Mouse (Mus musculus) limb, embryonic 12.5 days (tissue): ENCODE measurements around the gene Cdk14. TPM values are rescaled to one million over a fixed set of nuclear protein-coding genes. Genes with fewer than 3 reads are reported as not detected.

ENCODE experiments used
- ATAC-seq: fragments of 200-750 bp; cut with Nextera tagmentation; 2 replicates; pipeline ENCODE4 v1.8.0; 2017; ENCODE audit warnings: low read depth, moderate TSS enrichment; ENCODE audit not compliant: insufficient number of reproducible peaks, insufficient read depth, low FRiP score, low TSS enrichment
- H3K27ac ChIP-seq: fragments of 300-500 bp; sonication (generic); 2 replicates; pipeline ENCODE4 v1.5.1; 2016; ENCODE audit warnings: mild to moderate bottlenecking, moderate library complexity
- H3K27me3 ChIP-seq: fragments of 300-500 bp; sonication (generic); 2 replicates; pipeline ENCODE4 v1.6.1; 2016; ENCODE audit warnings: mild to moderate bottlenecking, moderate library complexity
- H3K36me3 ChIP-seq: fragments of 300-500 bp; sonication (generic); 2 replicates; pipeline ENCODE4 v1.6.1; 2016; ENCODE audit warnings: mild to moderate bottlenecking, moderate library complexity
- H3K4me1 ChIP-seq: fragments of 300-500 bp; sonication (generic); replicated peaks from 2 replicates; pipeline ENCODE4 v1.6.1; 2016
- H3K4me2 ChIP-seq: fragments of 300-500 bp; sonication (generic); 2 replicates; pipeline ENCODE4 v1.6.1; 2016; ENCODE audit warnings: mild to moderate bottlenecking, moderate library complexity
- H3K4me3 ChIP-seq: fragments of 300-500 bp; sonication (generic); replicated peaks from 2 replicates; pipeline ENCODE4 v1.5.1; 2016; ENCODE audit warnings: mild to moderate bottlenecking
- H3K9ac ChIP-seq: fragments of 300-500 bp; sonication (generic); replicated peaks from 2 replicates; pipeline ENCODE4 v1.6.1; 2016; ENCODE audit warnings: mild to moderate bottlenecking, moderate library complexity
- H3K9me3 ChIP-seq: fragments of 300-500 bp; sonication (generic); 2 replicates; pipeline ENCODE4 v1.6.1; 2016; ENCODE audit warnings: mild to moderate bottlenecking, moderate library complexity
- WGBS: fragments of 180-500 bp; shearing (Covaris S2); methylation state at CpG from one replicate; pipeline ENCODE4 v1.1.7; 2016; 5-methylcytosine and 5-hydroxymethylcytosine counted together
- polyA plus RNA-seq: library from polyadenylated mRNA; unstranded; fragments of >200 nt; fragmentation: Nextera tagmentation; extraction: Ambion mirVana; gene quantifications from 2 replicates; pipeline ENCODE4 v1.2.1, GENCODE M21; 2016

The Cdk14 gene
- polyA plus RNA-seq, 1 experiment from 2014 or later: 27.6 TPM

GRCm38 (mm10) chr5:4973408-4973807 lies 446.7 kb downstream of the Cdk14 start:
- 90% methylated on average over 1 of the region's 1 CpGs for WGBS
- Histone ChIP-seq H3K9me3 (no peaks in the 10 kb centered on the region), H3K4me2 (no peak overlapping the region), H3K27ac (no peak overlapping the region), H3K9ac (no peak overlapping the region), H3K27me3 (no peaks in the 10 kb centered on the region), H3K4me3 (no peak overlapping the region), H3K4me1 (no peaks in the 10 kb centered on the region), H3K36me3 (no peaks in the 10 kb centered on the region)
- ATAC-seq: no peak

GRCm38 (mm10) chr5:4962063-4962610 lies 458.0 kb downstream of the Cdk14 start:
- Histone ChIP-seq H3K9me3 (no peaks in the 10 kb centered on the region), H3K4me3 (no peak overlapping the region), H3K9ac (no peak overlapping the region), H3K36me3 (no peaks in the 10 kb centered on the region), H3K27ac (no peak overlapping the region), H3K4me1 (peaks cover 15% of the 10 kb centered on the region), H3K27me3 (no peaks in the 10 kb centered on the region), H3K4me2 (no peak overlapping the region)
- peak; percentile 60; the same call in 1 of the 2 replicates for ATAC-seq
- 53% methylated on average over 15 of the region's 15 CpGs for WGBS

GRCm38 (mm10) chr5:4961636-4962035 lies 458.5 kb downstream of the Cdk14 start:
- no peak overlapping the region for H3K4me2 ChIP-seq
- ATAC-seq: no peak
- H3K36me3 ChIP-seq: no peaks in the 10 kb centered on the region
- WGBS: 95% methylated on average over 1 of the region's 1 CpGs
- H3K9me3 ChIP-seq: no peaks in the 10 kb centered on the region
- H3K27ac ChIP-seq: no peak overlapping the region
- H3K4me1 ChIP-seq: peaks cover 15% of the 10 kb centered on the region
- no peaks in the 10 kb centered on the region for H3K27me3 ChIP-seq
- H3K4me3 ChIP-seq: no peak overlapping the region
- H3K9ac ChIP-seq: no peak overlapping the region

GRCm38 (mm10) chr5:4959446-4959845 lies 460.7 kb downstream of the Cdk14 start:
- H3K4me1 ChIP-seq: peaks cover 15% of the 10 kb centered on the region
- H3K27ac ChIP-seq: no peak overlapping the region
- WGBS: 23% methylated on average over 5 of the region's 5 CpGs
- H3K36me3 ChIP-seq: no peaks in the 10 kb centered on the region
- H3K27me3 ChIP-seq: no peaks in the 10 kb centered on the region
- no peaks in the 10 kb centered on the region for H3K9me3 ChIP-seq
- no peak overlapping the region for H3K4me3 ChIP-seq
- ATAC-seq: no peak
- no peak overlapping the region for H3K9ac ChIP-seq
- no peak overlapping the region for H3K4me2 ChIP-seq

GRCm38 (mm10) chr5:4955993-4956392 lies 464.1 kb downstream of the Cdk14 start:
- 75% methylated on average over 7 of the region's 7 CpGs for WGBS

GRCm38 (mm10) chr5:4955392-4955791 lies 464.7 kb downstream of the Cdk14 start:
- H3K9me3 ChIP-seq: no peaks in the 10 kb centered on the region
- H3K4me1 ChIP-seq: peaks cover 15% of the 10 kb centered on the region
- no peaks in the 10 kb centered on the region for H3K36me3 ChIP-seq
- ATAC-seq: no peak
- H3K27me3 ChIP-seq: no peaks in the 10 kb centered on the region
- 81% methylated on average over 2 of the region's 2 CpGs for WGBS
- H3K27ac ChIP-seq: no peak overlapping the region
- H3K9ac ChIP-seq: no peak overlapping the region
- H3K4me3 ChIP-seq: no peak overlapping the region
- H3K4me2 ChIP-seq: no peak overlapping the region

More at GRCm38 (mm10) chr5:4955993-4956392, 464.1 kb downstream of the Cdk14 start:
- no peak overlapping the region for H3K9ac ChIP-seq
- H3K27me3 ChIP-seq: no peaks in the 10 kb centered on the region
- H3K27ac ChIP-seq: no peak overlapping the region
- H3K4me3 ChIP-seq: no peak overlapping the region
- peaks cover 15% of the 10 kb centered on the region for H3K4me1 ChIP-seq
- no peaks in the 10 kb centered on the region for H3K9me3 ChIP-seq
- H3K36me3 ChIP-seq: no peaks in the 10 kb centered on the region
- no peak for ATAC-seq
- H3K4me2 ChIP-seq: no peak overlapping the region

GRCm38 (mm10) chr5:4949433-4949832 lies 470.7 kb downstream of the Cdk14 start:
- Histone ChIP-seq H3K27ac (no peak overlapping the region), H3K9me3 (no peaks in the 10 kb centered on the region), H3K36me3 (no peaks in the 10 kb centered on the region), H3K27me3 (no peaks in the 10 kb centered on the region), H3K4me2 (no peak overlapping the region), H3K4me1 (peaks cover 13% of the 10 kb centered on the region), H3K4me3 (no peak overlapping the region), H3K9ac (no peak overlapping the region)
- WGBS: 38% methylated on average over 7 of the region's 7 CpGs
- ATAC-seq: no peak

- no peak for ATAC-seq
- WGBS: 64% methylated on average over 3 of the region's 3 CpGs
- Histone ChIP-seq H3K4me2 (no peak overlapping the region), H3K27me3 (no peaks in the 10 kb centered on the region), H3K27ac (no peak overlapping the region), H3K4me3 (no peak overlapping the region), H3K9ac (no peak overlapping the region), H3K9me3 (no peaks in the 10 kb centered on the region), H3K4me1 (peaks cover 13% of the 10 kb centered on the region), H3K36me3 (no peaks in the 10 kb centered on the region)
Measured at GRCm38 (mm10) chr5:4948090-4948954, 471.8 kb downstream of the Cdk14 start.

GRCm38 (mm10) chr5:4935131-4935530 lies 485.0 kb downstream of the Cdk14 start:
- no peaks in the 10 kb centered on the region for H3K36me3 ChIP-seq
- no peaks in the 10 kb centered on the region for H3K27me3 ChIP-seq
- H3K9me3 ChIP-seq: no peaks in the 10 kb centered on the region
- 63% methylated on average over 1 of the region's 1 CpGs for WGBS
- no peak overlapping the region for H3K9ac ChIP-seq
- H3K4me1 ChIP-seq: 0 out of 2 replicates have a peak, but pooled peaks cover 14% of the 10 kb centered on the region
- no peak overlapping the region for H3K4me3 ChIP-seq
- H3K27ac ChIP-seq: no peak overlapping the region
- no peak overlapping the region for H3K4me2 ChIP-seq
- no peak for ATAC-seq

GRCm38 (mm10) chr5:4934491-4934890 lies 485.6 kb downstream of the Cdk14 start:
- WGBS: 88% methylated on average over 6 of the region's 6 CpGs
- H3K27ac ChIP-seq: no peak overlapping the region
- H3K4me3 ChIP-seq: no peak overlapping the region
- H3K9ac ChIP-seq: no peak overlapping the region
- H3K9me3 ChIP-seq: no peaks in the 10 kb centered on the region
- ATAC-seq: no peak
- H3K4me1 ChIP-seq: peaks cover 18% of the 10 kb centered on the region; the same call in 1 of the 2 replicates
- no peaks in the 10 kb centered on the region for H3K27me3 ChIP-seq
- H3K4me2 ChIP-seq: no peak overlapping the region
- no peaks in the 10 kb centered on the region for H3K36me3 ChIP-seq

- no peak for ATAC-seq
- 73% methylated on average over 8 of the region's 8 CpGs for WGBS
- Histone ChIP-seq H3K4me2 (no peak overlapping the region), H3K27me3 (no peaks in the 10 kb centered on the region), H3K36me3 (no peaks in the 10 kb centered on the region), H3K27ac (no peak overlapping the region), H3K9me3 (no peaks in the 10 kb centered on the region), H3K9ac (no peak overlapping the region), H3K4me3 (no peak overlapping the region), H3K4me1 (peaks cover 18% of the 10 kb centered on the region; the same call in 1 of the 2 replicates)
Measured at GRCm38 (mm10) chr5:4931539-4932143, 488.5 kb downstream of the Cdk14 start.
